Mouse (Mus musculus): ENCODE measurements around the gene Adam34.
"Not testable (repeated sequence)": the region's sequence is repeated elsewhere in the genome, so short reads cannot be mapped to it uniquely, and the experiment has no call there.

- TF ChIP-seq POLR2A (IDR thresholded peaks at IDR 0.05; ENCODE audit: low read depth, low read length); CTCF (IDR thresholded peaks at IDR 0.05; ENCODE audit: borderline replicate concordance, insufficient read depth, low read length): not testable (repeated sequence)
These were observed 106.2 kb downstream of the Adam34 start for GRCm38 (mm10) chr8:43603657-43604056.

All from embryonic fibroblast, embryonic 13.5 days (primary cell).